Mouse (Mus musculus) liver, adult 2 months (tissue): ENCODE data around the gene Ralgps1.

ENCODE experiments used
- CTCF ChIP-seq: fragments of 200-500 bp; IDR thresholded peaks from 2 replicates; pipeline ENCODE4 v1.5.1; 2011; ENCODE audit warnings: low read depth, low read length, control low read depth
- POLR2A ChIP-seq: fragments of 200-500 bp; IDR thresholded peaks from 2 replicates; pipeline ENCODE4 v1.6.1; 2011; ENCODE audit warnings: low read length, control low read depth; ENCODE audit not compliant: insufficient read depth; ENCODE audit errors: extremely low read depth

DNA sequence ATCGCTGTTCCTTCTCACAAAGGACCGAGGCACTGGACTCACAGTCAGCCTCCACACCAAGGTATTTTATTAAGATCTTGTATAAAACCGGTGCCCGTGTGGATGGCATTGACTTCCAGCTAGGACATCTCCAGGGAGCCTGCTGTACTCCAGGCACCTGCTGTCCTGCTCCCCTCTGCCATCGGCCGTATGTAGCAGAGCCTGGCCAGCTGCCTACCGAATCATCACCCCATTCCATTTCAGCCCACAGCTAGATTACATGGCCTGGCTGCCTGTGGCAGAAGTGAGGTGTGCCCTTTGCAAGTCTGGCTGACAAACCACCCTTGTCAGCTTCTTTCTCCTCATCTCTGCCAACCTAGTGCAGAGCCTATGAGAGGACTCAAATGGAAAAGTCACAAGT is 197.6 kb downstream of the Ralgps1 start:
- TF ChIP-seq CTCF (no peak), POLR2A (no peak)
